Mouse (Mus musculus): ENCODE data around the gene Olfr132.
"Not testable (repeated sequence)": the region's sequence is repeated elsewhere in the genome, so short reads cannot be mapped to it uniquely, and the experiment has no call there.

Gene Olfr132

GRCm38 (mm10) chr17:38134426-38134825, at the start of gene Olfr132:
TSS of gene Olfr132 (minus strand) at chr17:38134526.
- no peak for DNase-seq (ENCODE audit: low spot score in 2 of 2)

DNA sequence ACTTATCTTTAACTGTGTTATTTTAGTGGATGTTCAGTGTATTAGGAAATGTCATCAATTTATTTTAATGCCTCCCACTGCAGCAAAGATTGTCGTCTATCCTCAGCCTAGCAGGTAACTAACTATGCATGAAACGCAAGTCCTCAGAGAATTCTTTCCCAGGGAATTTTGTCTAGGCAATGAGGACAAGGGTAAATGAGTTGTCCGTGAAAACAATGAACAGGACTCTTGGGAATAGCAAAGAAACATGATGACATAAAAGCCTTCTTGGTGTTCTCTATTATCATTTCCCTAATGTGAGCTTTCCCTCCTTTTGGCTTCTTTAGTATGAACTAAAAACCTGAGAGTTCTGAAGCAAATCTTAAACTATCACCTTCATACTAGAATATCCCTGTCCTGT, 36.8 kb upstream of the Olfr132 start, which contains the start of gene Olfr134:
Gene Olfr134, plus strand, starts transcription at position 301 of the 400 bp plus-strand sequence.
- DNase-seq (ENCODE audit: low spot score in 2 of 2) = no peak

GRCm38 (mm10) chr17:38144981-38145380, 10.7 kb upstream of the Olfr132 start, which contains the start of gene Olfr133:
TSS of gene Olfr133 (plus strand) at chr17:38145281.
- no peak for DNase-seq (ENCODE audit: low spot score in 2 of 2)

DNA sequence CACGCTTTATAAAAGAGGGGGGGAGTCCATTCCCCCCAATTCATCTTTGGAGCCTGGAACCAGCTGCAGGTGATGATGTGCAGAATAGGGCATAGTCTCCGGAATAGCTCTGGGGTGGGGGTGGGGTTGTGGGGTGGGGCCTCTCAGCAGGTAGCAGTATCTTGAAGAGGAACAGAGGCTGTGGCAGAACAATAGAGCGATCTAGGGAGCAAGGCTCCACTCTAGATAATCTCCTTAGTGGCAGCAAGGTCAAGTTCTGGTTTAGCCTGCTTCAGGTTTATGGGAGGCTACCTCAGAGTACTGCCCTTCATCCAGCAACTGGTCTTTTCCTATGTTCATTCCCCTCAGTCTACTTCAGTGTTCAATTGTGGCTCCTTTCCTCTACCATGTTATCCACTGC, 9.0 kb downstream of the Olfr132 start:
- DNase-seq (ENCODE audit: low spot score in 2 of 2) = not testable (repeated sequence)

DNA sequence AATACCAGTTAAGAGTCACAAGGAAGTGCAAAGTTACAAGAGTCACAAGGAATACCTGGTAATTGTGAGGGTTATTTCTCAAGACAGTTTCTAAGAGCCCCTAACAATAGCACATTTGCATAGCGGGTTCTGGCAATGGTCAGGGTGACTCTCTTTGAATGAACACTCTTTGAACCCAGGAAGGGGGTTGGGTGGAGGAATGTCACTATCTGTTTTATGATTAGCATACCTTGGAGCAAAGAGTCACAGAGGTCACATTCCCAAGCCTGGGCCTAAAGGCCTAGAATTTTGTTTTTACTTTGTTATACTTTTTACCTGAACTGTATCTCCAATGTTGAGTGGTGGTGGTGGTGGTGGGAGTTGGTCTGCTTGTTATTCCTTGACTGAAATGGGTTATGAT, 10.1 kb downstream of the Olfr132 start:
- not testable (repeated sequence) for DNase-seq (ENCODE audit: low spot score in 2 of 2)

- no peak for DNase-seq (ENCODE audit: low spot score in 2 of 2)
Observed at GRCm38 (mm10) chr17:38088593-38088992, 45.7 kb downstream of the Olfr132 start, which contains the start of gene Olfr131. TSS of gene Olfr131 (minus strand) at chr17:38088693.

GRCm38 (mm10) chr17:38082364-38082763, 52.0 kb downstream of the Olfr132 start:
- DNase-seq (ENCODE audit: low spot score in 2 of 2) = no peak
